Mouse (Mus musculus) embryonic fibroblast, embryonic 13.5 days (primary cell): ENCODE data around the gene Atp5h.

ENCODE experiments used
- CTCF ChIP-seq: IDR thresholded peaks from 2 replicates; pipeline ENCODE4 v1.5.1; 2011; ENCODE audit warnings: mild to moderate bottlenecking, control low read depth, low read length, moderate library complexity, borderline replicate concordance; ENCODE audit not compliant: insufficient read depth
- POLR2A ChIP-seq: IDR thresholded peaks from 2 replicates; pipeline ENCODE4 v1.6.1; 2011; ENCODE audit warnings: low read depth, mild to moderate bottlenecking, control low read depth, low read length, moderate library complexity

DNA sequence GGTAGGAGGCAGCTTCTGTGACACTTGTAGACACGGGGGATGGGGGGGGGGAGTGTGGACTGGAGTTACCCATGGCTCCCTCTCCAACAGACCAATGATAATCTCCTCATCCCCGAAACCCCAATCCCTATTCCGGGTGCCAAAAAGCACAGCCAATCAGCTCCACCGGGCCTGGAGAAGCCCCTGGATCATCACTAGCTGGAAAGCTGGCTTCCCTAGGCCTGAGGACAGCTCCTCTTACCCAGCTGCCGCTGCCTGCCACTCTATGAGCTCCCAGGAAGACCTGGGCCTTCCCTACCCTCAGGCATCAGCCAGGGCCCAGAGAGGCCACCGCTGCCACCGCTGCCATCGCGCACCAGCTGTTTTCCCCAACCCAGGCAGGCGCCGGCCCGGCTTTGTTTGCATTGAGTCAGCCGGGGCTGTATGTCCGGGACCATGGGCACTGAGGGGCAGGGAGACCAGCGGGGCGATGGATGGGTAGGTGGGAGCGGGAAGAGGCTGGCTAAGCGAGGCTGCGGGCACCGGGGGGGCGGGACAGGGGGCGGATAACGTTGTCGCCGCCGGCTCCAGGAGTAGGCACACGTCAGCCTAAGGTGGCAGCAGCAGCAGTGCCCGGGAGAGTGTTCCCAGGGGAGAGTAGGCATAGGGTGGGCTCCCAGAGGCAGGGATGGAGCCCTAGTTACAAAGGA lies 52.9 kb downstream of the Atp5h start:
- TF ChIP-seq CTCF (no peak), POLR2A (no peak)
